Mouse (Mus musculus) T-helper 2 cell (primary cell): ENCODE measurements around the gene Pard3b.

Experiments
- in situ Hi-C: fragments of 300-600 bp; cut with MboI, MseI; formaldehyde crosslinking; loops from one replicate; pipeline ENCODE4 v1.15.1; 2025; ENCODE audit warnings: high pct_unique_total_duplicates

Gene Pard3b

DNA sequence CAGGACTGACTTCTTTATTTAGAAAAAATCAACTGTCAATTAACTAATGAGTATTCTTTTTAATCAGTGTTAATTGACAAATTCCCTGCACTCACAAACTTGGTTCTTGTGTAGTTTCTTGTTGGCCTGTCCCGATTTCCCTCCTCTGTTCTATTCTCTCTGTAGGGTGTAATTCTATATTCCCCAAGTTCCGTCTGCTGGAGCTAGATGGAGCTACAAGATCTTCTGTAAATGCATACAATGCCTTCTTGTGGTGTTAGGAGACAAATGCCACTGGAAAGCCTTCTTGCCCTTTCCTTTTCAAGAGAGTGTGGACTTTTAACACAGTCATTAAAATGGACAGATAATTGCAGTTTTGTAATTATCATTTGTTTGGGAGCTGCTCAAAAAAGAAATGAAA is 286.3 kb downstream of the Pard3b start:
- in situ Hi-C loops = no loop called here

DNA sequence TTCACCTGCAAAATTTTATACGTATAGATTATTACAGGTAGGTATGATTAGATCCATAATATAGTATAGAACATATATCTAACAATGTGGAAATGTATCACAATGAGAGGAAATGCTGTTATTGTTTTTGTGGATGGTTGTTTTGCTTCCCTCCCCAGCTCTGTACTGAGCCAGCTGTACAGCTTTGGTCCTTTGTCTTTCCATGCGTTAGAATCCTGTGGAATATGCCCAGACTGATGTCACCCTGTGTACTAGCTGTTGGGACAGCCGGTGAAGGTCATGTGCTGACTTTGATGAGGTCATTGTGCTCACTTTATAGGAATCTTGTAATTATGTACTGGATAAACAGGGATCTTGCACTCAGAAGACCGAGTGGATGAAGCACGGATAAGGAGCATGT is 286.9 kb downstream of the Pard3b start:
- in situ Hi-C loops = no loop called here

DNA sequence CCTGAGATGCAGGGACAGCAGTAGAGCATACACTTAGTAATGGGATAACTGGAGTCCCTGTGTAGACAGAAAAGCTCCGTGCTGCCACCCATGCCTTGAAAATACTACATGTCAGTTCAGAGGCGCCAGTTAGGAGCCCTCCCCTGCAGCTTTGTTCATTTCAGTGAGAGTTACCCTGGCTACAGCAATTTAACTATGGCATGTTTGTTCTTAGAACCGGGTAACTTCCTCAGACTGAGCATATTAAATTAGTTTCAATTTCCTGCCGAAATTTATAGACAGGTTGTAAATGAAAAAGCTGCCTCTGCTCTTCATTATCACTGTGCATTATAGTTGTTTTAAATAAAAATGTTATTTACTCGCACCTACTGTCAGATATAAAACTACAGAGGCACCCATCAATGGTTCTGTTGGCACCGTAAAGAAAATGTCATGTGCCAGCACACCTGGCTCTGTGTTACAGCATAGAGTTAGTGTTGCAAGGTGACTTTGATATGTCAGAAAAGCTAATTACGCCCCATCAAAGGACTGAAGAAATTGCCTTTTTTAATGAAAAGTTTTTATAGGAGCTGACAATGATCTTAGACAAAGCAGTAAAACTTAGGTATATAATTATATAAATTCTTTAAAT is 289.6 kb downstream of the Pard3b start:
- in situ Hi-C loops = no loop called here

DNA sequence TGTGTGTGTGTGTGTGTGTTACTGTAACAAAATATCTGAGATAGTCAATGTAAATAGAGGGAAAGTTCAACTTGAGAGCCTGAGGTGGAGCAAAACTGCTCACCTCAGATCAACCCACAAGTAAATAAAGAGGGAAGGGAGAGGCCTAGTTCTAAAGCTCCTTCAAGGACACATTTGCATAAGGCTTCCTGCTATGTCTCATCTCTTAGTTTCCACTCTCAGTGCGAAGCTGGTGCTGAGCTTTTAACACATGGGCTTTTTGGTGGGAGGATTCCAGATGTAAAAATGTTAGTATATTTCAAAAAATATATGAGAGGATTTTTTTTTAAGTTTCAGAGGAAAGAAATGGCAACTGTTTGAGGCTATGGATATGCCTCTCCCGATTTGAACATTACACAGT is 294.9 kb downstream of the Pard3b start:
- in situ Hi-C loops = no loop called here

DNA sequence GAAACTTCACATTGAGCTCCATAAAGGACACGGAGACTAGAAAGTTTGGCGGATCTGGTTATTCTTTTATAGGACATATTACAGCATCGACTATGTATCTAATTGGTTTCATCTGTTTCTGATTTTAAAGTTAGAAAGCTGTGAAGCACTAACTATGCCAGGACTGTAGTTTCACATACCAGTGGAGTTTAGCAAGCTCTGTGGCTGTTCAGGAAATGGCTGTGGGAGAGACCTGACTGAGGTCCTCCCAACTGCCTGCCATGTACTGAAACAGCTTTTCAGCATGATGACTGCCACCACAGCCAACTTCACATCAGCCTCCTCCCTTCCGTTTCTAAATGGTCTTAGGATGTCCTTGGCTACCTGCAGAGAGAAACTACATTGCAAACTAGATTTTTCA is 296.1 kb downstream of the Pard3b start:
- in situ Hi-C loops = no loop called here

DNA sequence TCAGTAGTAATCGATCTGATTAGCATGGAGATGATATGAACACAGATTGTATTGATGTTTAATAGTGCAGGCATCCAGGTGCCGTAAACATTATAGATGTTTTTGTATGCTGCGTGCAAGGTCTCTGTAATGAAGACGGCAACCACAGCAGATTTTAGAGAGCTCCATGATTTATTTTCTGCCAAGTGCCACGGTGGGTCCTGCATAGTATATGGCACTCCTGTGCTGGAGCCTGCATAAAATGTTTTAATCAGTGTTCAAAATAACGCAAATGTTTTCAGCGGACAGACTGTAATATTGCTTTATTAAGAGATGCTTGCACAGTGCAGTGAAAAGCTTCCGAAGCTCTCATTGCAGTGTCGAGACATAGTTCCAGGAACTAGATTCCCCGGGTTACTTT is 301.3 kb downstream of the Pard3b start:
- in situ Hi-C loops = no loop called here

DNA sequence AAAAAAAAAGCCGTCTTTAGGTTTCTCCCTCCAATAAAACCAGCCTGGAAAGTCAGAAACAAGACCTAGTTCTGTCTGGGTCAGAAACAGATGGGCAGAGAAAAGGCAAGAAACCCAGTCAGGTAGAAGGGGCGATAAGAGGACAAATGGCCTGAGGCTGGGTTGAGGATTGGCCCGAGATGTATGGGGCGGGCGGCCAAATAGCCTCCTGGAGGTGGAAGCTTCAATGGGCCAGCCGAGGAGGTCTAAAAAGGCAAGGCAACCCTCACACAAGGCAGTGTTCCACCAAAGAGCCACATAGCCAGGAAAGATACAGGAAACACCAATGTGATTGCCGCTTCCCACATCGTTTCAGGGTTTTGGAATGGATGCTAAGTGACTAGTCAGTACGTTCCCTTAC is 322.9 kb downstream of the Pard3b start:
- in situ Hi-C loops = no loop called here

DNA sequence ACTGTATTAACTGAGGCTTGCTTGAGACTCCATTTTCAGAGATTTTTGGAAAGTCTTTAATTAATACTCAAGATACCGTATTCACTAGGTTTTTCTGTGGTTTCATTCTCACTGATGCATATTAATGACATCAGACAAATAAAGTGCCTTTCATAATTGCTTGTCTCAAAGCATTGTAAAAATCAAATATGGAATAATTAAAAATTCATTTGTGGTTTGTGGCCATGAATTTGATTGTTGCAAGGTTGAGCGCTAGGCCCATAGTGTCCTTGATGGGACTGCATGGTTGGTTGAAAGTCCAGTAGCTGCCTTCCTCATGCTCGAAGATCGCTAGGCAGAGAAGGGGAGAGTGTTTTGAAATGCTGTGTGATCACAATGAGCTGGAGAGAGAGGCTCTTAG is 323.9 kb downstream of the Pard3b start:
- in situ Hi-C loops = no loop called here

DNA sequence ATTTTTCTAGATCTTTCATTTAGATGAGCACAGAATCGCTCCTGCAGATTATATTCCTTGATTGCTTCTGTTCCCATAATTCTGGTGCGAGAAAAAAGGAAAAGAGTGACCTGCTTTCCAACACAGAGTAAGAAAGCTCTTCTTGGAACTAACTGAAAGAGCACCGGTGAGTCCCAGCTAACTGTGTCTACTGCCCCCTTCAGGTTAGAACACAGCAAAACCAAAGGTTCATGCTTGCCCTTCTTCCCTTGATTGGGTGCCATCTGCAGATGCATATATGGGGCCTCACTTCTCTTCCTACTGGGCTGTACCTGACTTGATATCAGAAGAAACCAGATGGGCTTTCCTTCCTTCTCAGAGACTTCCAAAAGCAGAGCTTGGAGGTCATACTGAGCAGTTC is 328.5 kb downstream of the Pard3b start:
- in situ Hi-C loops = no loop called here

DNA sequence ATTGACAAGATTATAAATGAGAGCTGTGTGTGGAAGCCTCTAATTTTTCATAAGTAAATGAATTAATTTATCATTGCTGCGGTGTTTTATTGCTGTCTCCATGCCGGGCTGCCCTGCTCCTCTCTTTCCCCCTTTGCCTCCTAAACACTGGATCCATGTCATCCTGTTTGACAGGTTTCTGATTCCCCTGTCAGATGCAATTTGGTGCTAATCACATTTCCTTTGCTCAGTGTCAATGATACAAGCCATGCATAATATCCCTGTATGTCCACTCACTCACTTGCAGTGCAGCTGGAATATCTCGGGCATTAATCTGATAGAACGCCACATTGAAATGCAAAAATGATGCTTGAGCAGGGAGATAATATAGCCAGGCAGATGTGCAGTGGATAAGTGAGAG is 329.2 kb downstream of the Pard3b start:
- in situ Hi-C loops = no loop called here

DNA sequence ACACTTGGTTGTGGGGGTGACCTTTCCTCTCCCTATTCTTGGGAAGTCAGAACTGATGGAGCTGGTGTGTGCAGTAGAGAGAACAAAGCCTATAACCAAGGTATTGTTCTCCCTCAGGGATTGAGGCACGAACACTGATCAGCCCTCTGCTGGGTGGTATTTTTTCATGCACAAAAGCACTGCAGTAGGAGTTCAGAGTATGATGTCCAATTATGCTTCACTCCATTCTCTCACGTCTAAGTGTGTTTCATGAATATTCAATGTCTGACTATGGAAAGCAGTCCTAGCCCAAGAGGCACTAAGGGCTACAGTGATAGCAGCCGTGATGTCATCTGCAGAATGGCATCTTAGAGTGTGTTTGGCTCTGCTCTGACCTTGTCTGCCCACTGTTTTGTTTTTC is 359.1 kb downstream of the Pard3b start:
- in situ Hi-C loops = no loop called here

DNA sequence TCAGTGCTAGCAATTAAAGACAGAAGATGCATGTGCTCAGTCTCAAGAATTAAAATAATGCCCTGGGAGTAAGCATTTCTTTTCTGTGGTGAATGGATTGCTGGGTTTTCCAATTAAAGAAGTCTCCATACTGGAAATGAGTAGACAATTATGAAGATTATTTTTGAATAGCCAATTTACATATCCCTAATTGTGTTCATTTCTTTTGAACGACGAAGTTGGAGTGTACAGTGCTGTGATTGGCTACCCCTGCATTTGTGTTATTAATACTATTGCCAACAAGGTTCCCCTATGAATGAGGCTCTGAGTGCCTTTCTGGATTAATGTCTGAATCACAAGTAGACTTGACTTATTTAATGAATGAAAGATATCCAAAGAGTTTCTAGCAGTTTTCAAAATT is 370.2 kb downstream of the Pard3b start:
- in situ Hi-C loops = no loop called here

DNA sequence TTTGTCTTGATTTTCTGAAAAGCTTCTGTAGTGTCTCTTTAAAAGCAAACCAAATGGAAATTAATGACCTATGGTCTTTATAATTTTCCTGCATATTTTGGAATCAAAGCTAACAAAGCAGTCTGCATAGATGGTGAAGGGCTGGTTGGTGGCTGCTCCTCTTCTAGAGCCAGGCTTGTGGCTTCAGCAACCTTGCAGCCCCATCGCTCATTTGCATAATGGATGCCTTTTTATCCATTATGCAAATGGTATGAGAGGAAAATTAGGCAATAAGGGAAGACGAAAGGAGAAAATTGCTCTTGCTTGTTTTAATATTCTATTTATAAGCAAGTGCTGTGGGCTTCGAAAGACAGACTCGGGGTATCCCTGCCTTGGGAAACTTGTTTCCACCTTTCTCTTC is 373.1 kb downstream of the Pard3b start:
- in situ Hi-C loops = no loop called here

DNA sequence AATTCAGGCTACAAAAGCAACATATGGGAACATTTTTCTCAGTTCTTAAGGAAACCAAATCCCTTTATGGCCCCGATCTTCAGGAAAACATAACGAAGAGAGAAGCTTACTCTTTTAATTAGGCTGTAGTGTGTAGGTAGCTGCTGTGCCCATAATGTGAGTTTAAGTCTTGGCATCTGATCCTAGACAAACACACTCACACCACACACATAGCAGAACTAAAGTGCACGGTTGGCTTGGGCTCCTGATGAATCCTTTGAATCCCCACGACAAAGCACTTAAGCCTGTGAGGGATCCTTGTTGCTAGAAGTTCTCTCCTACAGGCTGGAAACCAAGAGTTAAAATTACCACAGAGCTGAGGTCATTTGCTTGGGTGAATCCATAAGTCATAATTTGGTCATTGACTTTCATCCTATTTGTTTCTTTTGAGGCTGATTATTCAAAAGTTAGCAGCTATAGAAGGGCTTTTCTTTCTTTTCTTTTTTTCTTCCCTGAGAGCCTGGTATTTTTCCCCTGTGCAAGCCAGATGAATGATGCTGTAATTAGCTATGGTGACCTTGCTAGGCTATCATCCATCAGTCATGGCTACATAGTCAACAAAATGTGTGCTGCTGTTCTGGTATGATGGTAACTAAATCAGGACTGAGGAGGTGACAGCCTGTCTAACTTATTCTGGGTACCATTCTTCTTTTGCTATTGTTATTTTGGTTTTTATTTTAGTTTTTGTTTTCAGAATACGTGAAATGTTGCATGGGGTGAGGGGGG is 378.1 kb downstream of the Pard3b start:
- in situ Hi-C loops = no loop called here

DNA sequence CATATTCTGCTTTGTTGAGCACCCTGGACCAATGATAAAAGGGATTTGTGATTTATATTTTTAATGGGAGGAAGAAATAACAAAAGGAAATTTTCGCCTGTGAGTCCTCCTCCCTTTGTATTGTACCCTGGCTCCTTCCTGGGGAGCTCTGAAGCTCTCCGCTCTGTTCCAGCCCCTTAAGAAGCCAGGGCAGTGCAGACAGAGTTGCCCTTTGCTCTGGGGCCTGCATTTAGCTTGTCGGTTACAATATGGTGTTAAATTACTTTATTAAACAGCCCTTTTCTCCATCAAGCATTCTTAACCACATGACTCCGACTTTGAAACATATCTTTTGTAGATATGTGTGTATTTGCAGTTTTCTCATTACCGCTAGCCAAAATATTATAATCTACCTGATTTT is 379.7 kb downstream of the Pard3b start:
- in situ Hi-C loops = no loop called here

DNA sequence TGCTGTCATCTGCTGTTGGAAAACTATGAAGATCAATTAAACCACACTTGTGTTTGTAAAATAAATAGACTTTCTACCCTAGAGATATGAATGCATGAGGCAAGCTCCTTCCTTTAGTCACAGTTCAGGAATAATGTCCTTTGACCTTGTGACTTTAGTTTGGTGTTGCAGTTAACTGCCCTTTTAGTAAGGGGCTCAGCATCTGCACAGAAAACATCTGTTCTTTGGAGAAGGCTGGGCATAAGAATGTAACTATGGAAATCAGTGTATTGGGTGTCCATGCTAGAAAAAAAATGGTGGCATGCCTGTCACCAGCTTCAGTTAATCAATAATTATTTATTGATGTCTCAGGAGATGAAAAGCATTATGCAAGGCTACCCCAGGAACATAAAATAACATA is 381.1 kb downstream of the Pard3b start:
- in situ Hi-C loops = no loop called here

DNA sequence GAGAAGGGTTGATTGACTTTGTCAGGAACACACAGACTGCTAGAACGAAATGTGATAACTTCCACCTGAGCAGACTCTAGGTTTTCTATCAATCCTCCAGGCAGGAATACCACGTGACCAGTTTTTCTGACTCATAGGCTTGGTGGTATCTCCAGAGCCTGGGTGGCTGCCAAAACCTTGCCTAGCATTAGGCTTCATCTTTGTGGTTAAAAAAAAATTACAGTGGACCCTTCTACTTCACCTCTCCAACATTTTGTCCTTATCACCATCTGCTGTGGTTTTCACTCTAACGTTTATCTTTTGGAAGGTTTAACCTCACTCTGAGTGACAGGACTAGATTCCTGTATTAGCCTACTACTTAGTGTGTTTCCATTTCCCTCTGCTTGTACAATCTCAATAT is 403.1 kb downstream of the Pard3b start:
- in situ Hi-C loops = no loop called here

DNA sequence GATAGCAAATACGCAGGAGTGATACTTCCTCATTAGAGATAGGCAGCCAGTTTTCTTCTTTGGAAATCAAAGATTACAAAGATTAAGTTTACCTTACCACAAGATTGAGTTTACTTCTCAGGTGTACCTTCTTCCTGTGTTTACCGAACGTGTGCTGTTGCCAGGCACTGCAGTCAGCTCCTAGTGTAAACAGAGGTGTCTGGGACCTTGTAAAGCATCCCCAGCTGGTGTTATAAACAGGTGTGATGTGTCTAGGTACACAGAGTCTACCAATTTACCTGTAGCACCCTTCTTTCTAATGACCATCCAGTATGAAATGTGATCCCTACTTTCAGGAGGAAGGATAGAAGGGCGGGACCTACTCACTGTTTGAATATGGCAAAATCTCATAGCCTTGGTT is 410.0 kb downstream of the Pard3b start:
- in situ Hi-C loops = no loop called here

DNA sequence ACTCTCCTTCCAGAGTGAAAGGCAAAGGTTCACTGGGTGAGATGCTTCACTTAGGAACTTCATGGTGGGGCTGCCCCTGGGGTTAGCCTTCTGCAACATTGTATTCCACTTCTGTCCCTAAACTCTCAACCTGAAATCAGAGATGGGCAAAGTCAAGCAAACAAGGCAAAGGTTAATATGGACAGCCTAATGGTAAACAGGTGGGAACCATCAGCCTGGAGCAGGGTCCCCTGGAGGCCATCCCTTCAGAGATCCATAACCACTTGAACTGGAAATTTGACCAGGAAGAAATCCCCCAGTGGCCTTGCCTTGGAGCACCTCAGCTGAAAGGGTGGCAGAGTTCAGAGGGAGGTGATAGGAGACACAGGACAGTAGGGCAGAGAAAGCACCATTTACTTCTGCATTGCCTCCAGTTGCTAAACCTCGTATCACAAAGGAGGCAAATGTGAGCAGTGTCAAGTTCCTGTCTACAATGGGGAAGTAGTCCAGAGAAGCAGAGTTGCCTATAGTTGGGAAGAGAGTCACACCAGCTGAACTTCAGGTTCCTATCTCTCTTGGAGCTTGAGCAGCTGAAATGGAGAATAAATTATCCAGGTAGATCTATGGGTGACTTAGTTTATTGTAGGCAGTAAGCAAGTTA is 412.7 kb downstream of the Pard3b start:
- in situ Hi-C loops = no loop called here

DNA sequence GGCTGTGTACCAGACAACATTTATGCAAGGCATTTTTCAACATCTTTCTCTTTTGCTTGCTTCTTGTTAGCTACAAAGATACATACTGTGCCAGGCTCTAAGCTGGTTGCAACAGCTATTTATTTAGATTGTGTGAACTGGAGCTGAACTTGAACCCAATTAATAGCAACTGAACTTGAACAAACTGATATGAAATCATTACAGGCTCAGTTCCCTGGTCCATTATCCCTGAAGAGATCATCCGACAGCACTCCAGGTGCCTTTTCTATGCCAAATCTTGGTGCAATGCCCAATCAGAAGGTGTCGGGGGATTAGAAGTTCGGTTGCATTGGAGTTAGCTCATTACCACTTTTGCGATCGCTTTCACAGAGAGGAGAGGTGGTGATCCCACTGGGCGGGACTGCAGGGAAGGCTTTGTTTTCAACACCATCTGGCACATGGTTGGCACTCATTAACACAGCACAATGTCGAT is 414.6 kb downstream of the Pard3b start:
- in situ Hi-C loops = no loop called here

DNA sequence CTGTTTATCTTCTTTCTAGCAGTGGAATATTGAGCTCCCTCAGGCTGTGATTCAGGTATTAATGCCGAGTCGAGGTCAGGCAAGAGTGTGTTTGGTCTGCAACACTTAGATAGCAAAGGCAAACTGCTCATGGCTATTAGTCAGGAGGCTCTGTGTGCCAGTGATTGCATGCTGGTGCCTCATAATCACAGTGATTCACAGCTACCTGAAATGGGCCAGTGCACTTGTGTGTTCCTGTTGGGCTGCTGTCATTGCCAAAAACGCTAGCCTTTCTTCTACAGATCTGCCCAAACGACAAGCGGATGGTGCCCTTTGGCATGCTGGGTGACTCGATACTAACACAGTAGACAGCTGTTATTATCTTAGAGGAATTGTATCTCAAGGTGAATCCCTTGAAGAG is 416.7 kb downstream of the Pard3b start:
- in situ Hi-C loops = no loop called here

DNA sequence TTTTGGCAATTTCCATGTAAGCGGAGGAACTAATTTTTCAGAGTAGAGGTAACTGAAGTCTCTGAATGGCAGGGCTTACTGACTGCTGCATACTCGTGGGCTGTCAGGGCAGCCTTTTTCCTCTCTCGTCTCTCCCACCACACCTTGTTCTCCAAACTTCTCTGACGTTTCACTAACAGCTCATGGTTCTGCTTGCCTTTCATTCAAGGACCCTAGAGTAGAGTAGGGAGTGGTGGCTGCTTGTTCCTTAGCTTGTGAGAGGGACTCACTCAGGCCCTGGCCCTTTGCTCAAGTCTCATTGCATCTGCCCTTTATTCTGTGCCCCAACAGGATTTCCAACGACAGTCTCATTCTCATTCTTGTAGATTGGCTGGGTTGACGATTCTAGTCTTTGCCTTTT is 432.0 kb downstream of the Pard3b start:
- in situ Hi-C loops = no loop called here

DNA sequence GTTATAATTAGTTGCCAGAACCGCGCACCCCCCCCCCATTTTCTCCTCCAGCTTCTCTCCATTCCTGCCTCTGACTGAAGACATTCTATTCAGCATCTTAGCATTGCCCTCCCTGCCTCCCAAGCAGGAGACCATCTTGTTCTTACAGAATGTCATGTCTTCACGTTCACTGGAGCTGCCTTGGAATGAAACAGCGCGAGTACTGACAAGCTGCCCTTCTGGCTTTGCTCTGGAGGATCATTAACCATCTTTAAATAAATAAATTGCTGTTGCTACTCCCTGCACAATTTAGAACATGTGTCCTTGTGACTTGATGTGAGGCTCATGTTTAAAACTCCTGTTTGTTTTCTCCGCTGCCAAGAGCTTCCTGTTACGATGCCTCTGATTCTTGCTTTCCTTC is 432.5 kb downstream of the Pard3b start:
- in situ Hi-C loops = no loop called here
